Mouse (Mus musculus): ENCODE measurements around the gene Rngtt. TPM values are rescaled to one million over a fixed set of nuclear protein-coding genes. Genes with fewer than 3 reads are reported as not detected.

Rngtt gene
- polyA plus RNA-seq, 1 experiment from 2014 or later: 16.4 TPM

GRCm38 (mm10) chr4:33486050-33486449, 175.9 kb downstream of the Rngtt start:
- peaks cover 12% of the 10 kb centered on the region for H3K4me1 ChIP-seq (replicated peaks)
- ATAC-seq (ENCODE audit: low read depth): peak; percentile 59; the same call in 1 of the 2 replicates
- no peak overlapping the region for H3K4me2 ChIP-seq
- H3K4me3 ChIP-seq (replicated peaks): no peak overlapping the region
- H3K27ac ChIP-seq: 0 out of 2 replicates have a peak overlapping the region, but pooled peaks have one; percentile 29
- no peaks in the 10 kb centered on the region for H3K9me3 ChIP-seq (replicated peaks)
- no peak for DNase-seq
- no peak overlapping the region for H3K9ac ChIP-seq
- no peaks in the 10 kb centered on the region for H3K36me3 ChIP-seq
- WGBS (ENCODE audit: insufficient replicate concordance): 22% methylated on average over 1 of the region's 1 CpGs
- H3K27me3 ChIP-seq: no peaks in the 10 kb centered on the region

GRCm38 (mm10) chr4:33491108-33491507, 181.0 kb downstream of the Rngtt start:
- Histone ChIP-seq H3K4me1 (replicated peaks) (peaks cover 20% of the 10 kb centered on the region), H3K9ac (no peak overlapping the region), H3K9me3 (replicated peaks) (no peaks in the 10 kb centered on the region), H3K4me2 (no peak overlapping the region), H3K27ac (no peak overlapping the region), H3K36me3 (no peaks in the 10 kb centered on the region), H3K4me3 (replicated peaks) (no peak overlapping the region), H3K27me3 (no peaks in the 10 kb centered on the region)
- ATAC-seq (ENCODE audit: low read depth) (no peak), DNase-seq (no peak)
- WGBS (ENCODE audit: insufficient replicate concordance): 45% methylated on average over 1 of the region's 1 CpGs

- Histone ChIP-seq H3K4me2 (no peak overlapping the region), H3K9ac (no peak overlapping the region), H3K27me3 (no peaks in the 10 kb centered on the region), H3K36me3 (no peaks in the 10 kb centered on the region), H3K4me1 (replicated peaks) (peaks cover 19% of the 10 kb centered on the region), H3K4me3 (replicated peaks) (no peak overlapping the region), H3K27ac (no peak overlapping the region), H3K9me3 (replicated peaks) (no peaks in the 10 kb centered on the region)
- DNase-seq (no peak), ATAC-seq (ENCODE audit: low read depth) (no peak)
- 89% methylated on average over 2 of the region's 2 CpGs for WGBS (ENCODE audit: insufficient replicate concordance)
These were observed 184.3 kb downstream of the Rngtt start for GRCm38 (mm10) chr4:33494377-33494776.

GRCm38 (mm10) chr4:33496985-33497384, 186.9 kb downstream of the Rngtt start:
- 73% methylated on average over 2 of the region's 2 CpGs for WGBS (ENCODE audit: insufficient replicate concordance)
- Histone ChIP-seq H3K9me3 (replicated peaks) (no peaks in the 10 kb centered on the region), H3K9ac (no peak overlapping the region), H3K27ac (no peak overlapping the region; the same call in 1 of the 2 replicates), H3K4me2 (no peak overlapping the region), H3K4me3 (replicated peaks) (no peak overlapping the region), H3K36me3 (peaks cover 8% of the 10 kb centered on the region), H3K27me3 (no peaks in the 10 kb centered on the region), H3K4me1 (replicated peaks) (peaks cover 13% of the 10 kb centered on the region)
- ATAC-seq (ENCODE audit: low read depth) (no peak), DNase-seq (no peak)

GRCm38 (mm10) chr4:33497657-33498056, 187.5 kb downstream of the Rngtt start:
- ATAC-seq (ENCODE audit: low read depth) (no peak), DNase-seq (no peak)
- Histone ChIP-seq H3K4me1 (replicated peaks) (peaks cover 13% of the 10 kb centered on the region), H3K27ac (no peak overlapping the region), H3K4me3 (replicated peaks) (no peak overlapping the region), H3K36me3 (peaks cover 14% of the 10 kb centered on the region), H3K9ac (no peak overlapping the region), H3K4me2 (no peak overlapping the region), H3K9me3 (replicated peaks) (no peaks in the 10 kb centered on the region), H3K27me3 (no peaks in the 10 kb centered on the region)

GRCm38 (mm10) chr4:33498160-33498874, 188.2 kb downstream of the Rngtt start:
- Histone ChIP-seq H3K9me3 (replicated peaks) (no peaks in the 10 kb centered on the region), H3K9ac (no peak overlapping the region), H3K4me1 (replicated peaks) (peaks cover 13% of the 10 kb centered on the region), H3K4me2 (no peak overlapping the region), H3K36me3 (peaks cover 16% of the 10 kb centered on the region), H3K4me3 (replicated peaks) (no peak overlapping the region), H3K27ac (no peak overlapping the region), H3K27me3 (no peaks in the 10 kb centered on the region)
- ATAC-seq (ENCODE audit: low read depth): no peak
- DNase-seq: no peak
- WGBS (ENCODE audit: insufficient replicate concordance): 75% methylated on average over 4 of the region's 4 CpGs

- no peak for DNase-seq
- H3K27ac ChIP-seq: no peak overlapping the region
These were observed 196.5 kb downstream of the Rngtt start for GRCm38 (mm10) chr4:33506638-33507037.

GRCm38 (mm10) chr4:33510544-33510943, 200.4 kb downstream of the Rngtt start:
- H3K4me3 ChIP-seq (replicated peaks): no peak overlapping the region
- 78% methylated on average over 10 of the region's 10 CpGs for WGBS (ENCODE audit: insufficient replicate concordance)
- no peaks in the 10 kb centered on the region for H3K36me3 ChIP-seq
- H3K27me3 ChIP-seq: no peaks in the 10 kb centered on the region
- no peak overlapping the region for H3K27ac ChIP-seq
- ATAC-seq (ENCODE audit: low read depth) (no peak), DNase-seq (no peak)
- H3K9me3 ChIP-seq (replicated peaks): no peaks in the 10 kb centered on the region
- no peak overlapping the region for H3K9ac ChIP-seq
- no peak overlapping the region for H3K4me2 ChIP-seq
- H3K4me1 ChIP-seq (replicated peaks): no peaks in the 10 kb centered on the region

More at GRCm38 (mm10) chr4:33506638-33507037, 196.5 kb downstream of the Rngtt start:
- no peaks in the 10 kb centered on the region for H3K9me3 ChIP-seq (replicated peaks)
- peaks cover 14% of the 10 kb centered on the region for H3K36me3 ChIP-seq
- no peak overlapping the region for H3K4me3 ChIP-seq (replicated peaks)
- no peak overlapping the region for H3K9ac ChIP-seq
- ATAC-seq (ENCODE audit: low read depth): no peak
- H3K4me2 ChIP-seq: no peak overlapping the region
- H3K27me3 ChIP-seq: no peaks in the 10 kb centered on the region
- H3K4me1 ChIP-seq (replicated peaks): no peaks in the 10 kb centered on the region

GRCm38 (mm10) chr4:33513421-33513820, 203.3 kb downstream of the Rngtt start:
- Histone ChIP-seq H3K9me3 (replicated peaks) (no peaks in the 10 kb centered on the region), H3K4me2 (no peak overlapping the region), H3K36me3 (no peaks in the 10 kb centered on the region), H3K9ac (no peak overlapping the region), H3K4me3 (replicated peaks) (no peak overlapping the region), H3K27ac (no peak overlapping the region), H3K4me1 (replicated peaks) (no peaks in the 10 kb centered on the region), H3K27me3 (no peaks in the 10 kb centered on the region)
- DNase-seq (no peak), ATAC-seq (ENCODE audit: low read depth) (no peak)
- WGBS (ENCODE audit: insufficient replicate concordance): 22% methylated on average over 3 of the region's 3 CpGs

GRCm38 (mm10) chr4:33514108-33515000, 204.2 kb downstream of the Rngtt start:
- Histone ChIP-seq H3K27me3 (no peaks in the 10 kb centered on the region), H3K9ac (no peak overlapping the region), H3K27ac (no peak overlapping the region), H3K36me3 (no peaks in the 10 kb centered on the region), H3K9me3 (replicated peaks) (no peaks in the 10 kb centered on the region), H3K4me2 (no peak overlapping the region), H3K4me3 (replicated peaks) (no peak overlapping the region), H3K4me1 (replicated peaks) (no peaks in the 10 kb centered on the region)
- ATAC-seq (ENCODE audit: low read depth): no peak
- WGBS (ENCODE audit: insufficient replicate concordance): 75% methylated on average over 10 of the region's 10 CpGs
- no peak for DNase-seq

GRCm38 (mm10) chr4:33520196-33520595, 210.1 kb downstream of the Rngtt start:
- WGBS (ENCODE audit: insufficient replicate concordance): 79% methylated on average over 7 of the region's 7 CpGs
- Histone ChIP-seq H3K9ac (no peak overlapping the region), H3K4me3 (replicated peaks) (no peak overlapping the region), H3K27ac (no peak overlapping the region), H3K27me3 (no peaks in the 10 kb centered on the region), H3K36me3 (no peaks in the 10 kb centered on the region), H3K4me1 (replicated peaks) (no peaks in the 10 kb centered on the region), H3K9me3 (replicated peaks) (no peaks in the 10 kb centered on the region), H3K4me2 (no peak overlapping the region)
- DNase-seq (no peak), ATAC-seq (ENCODE audit: low read depth) (no peak)
